Mouse (Mus musculus) retina, postnatal 7 days (tissue): ENCODE data around the gene Rps6ka1.
"Not testable (repeated sequence)": the region's sequence is repeated elsewhere in the genome, so short reads cannot be mapped to it uniquely, and the experiment has no call there.

ENCODE experiments used
- DNase-seq: peaks from one replicate; pipeline ENCODE4 v3.0.0-alpha.2; 2012; ENCODE audit warnings: low read depth, low spot score

Gene Rps6ka1

DNA sequence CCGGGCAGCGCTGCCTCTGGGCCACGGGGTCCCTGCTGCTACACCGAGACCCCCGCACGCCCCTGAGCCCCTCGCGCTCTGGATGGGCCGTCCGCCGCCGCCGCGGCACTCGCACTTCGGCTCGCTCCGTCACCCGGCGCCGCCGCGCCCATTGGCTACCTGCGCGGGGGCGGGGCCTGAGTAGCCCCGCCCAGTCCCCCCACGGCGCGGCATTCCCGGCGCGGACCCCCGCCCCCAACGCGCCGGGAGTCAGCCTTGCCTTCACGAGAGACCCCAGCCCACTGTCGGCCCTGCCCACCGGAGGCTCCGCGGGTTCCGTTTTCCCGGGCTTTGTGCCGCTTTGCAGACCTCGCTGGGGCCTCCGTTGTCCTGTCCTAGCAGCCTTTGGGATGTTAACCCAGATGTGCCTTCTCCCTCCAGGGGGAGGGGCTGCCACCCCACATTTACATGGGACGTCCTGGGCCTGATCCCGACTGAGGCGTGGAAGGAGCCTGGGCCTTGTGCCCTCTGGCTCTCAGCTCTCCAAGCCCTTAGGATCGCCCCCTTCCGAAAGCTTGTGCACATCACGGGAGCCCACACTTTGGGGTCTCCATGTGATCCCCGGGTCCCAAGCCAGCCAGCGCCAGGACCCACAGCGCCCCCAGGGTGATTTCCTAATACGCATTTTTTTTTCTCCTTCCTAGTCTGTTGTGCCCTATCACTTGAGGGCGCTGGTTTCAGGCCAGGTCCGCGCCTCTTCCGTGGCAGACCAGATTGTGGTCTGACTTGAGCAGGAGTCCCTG, at the start of gene Rps6ka1:
Rps6ka1 (minus strand) TSS at position 126 of the 782 bp plus-strand sequence.
- DNase-seq = peak; percentile 68

GRCm38 (mm10) chr4:133931785-133932184, 44.2 kb upstream of the Rps6ka1 start:
- no peak for DNase-seq

- DNase-seq = no peak
These were observed 43.8 kb upstream of the Rps6ka1 start for GRCm38 (mm10) chr4:133931349-133931748.

- DNase-seq = no peak
These were observed 41.7 kb upstream of the Rps6ka1 start for GRCm38 (mm10) chr4:133929278-133929670.

DNA sequence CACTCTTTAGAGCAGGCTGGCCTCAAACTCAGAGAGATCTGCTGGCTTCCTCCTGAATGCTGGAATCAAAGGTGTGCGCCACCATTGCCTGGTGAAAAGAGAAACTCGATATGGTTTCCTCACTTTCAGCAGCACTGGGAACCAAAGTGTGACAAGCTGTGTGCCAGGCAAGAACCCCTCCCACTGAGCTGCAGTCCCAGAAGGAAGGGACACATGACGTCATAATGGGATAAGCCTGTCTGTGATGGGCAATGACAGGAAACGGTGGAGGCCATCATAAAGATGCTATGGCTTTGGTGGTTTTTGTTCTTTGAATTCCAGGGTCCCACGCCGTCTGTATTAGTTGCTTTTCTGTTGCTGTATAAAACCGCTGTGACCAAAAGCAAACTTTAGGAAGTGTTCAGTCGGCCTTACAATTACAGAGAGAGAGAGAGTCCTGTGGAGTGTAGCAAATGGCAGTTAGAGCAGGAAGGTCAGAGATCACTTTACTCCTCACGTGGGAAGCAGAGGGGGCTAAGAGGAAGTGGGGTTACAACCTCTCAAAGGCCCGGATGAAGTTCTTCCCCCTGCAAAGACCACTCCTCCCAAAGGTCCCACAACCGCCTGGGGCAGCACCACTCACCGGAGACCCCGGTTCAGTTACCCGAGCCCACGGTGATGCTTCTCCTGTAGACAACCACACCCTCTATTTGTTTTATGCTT, 41.1 kb upstream of the Rps6ka1 start:
- no peak for DNase-seq

DNA sequence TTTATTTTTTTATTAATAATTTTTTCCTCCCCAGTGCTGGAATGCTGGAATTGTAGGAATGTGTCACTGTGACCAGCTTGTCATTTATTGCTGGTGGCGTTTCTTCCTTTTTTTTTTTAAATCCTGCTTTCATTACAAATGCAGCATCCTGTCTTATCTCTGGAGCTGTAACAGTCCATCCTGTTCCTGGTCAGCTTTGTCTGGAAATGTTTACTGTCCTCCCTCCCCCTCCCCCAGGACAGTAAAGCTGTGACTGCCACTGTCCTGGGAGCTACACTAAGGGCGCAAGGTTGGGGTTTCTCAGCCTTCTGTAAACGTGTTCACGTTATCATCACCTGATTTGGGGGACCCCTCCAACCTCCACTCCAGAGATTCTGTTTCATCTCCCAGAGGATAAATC, 37.6 kb upstream of the Rps6ka1 start:
- DNase-seq = no peak

DNA sequence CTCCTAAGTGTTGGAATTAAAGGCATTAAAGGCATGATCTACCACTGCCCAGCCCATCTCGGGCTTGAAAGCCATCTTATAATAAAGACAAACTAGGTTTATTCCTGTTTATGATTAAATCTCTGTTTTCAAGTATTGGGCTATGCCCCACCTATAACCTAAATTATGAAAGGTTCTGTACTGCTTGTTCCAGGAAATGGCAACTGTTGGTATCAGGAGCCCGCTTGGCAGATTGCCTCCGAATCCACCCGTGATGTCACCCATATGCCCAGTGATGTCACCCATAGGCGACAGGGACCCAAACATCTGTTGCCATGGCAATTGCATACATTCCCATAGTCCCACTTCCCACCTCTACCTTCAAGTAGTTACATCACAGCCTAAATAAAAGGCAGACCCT, 36.1 kb upstream of the Rps6ka1 start:
- DNase-seq = no peak

DNA sequence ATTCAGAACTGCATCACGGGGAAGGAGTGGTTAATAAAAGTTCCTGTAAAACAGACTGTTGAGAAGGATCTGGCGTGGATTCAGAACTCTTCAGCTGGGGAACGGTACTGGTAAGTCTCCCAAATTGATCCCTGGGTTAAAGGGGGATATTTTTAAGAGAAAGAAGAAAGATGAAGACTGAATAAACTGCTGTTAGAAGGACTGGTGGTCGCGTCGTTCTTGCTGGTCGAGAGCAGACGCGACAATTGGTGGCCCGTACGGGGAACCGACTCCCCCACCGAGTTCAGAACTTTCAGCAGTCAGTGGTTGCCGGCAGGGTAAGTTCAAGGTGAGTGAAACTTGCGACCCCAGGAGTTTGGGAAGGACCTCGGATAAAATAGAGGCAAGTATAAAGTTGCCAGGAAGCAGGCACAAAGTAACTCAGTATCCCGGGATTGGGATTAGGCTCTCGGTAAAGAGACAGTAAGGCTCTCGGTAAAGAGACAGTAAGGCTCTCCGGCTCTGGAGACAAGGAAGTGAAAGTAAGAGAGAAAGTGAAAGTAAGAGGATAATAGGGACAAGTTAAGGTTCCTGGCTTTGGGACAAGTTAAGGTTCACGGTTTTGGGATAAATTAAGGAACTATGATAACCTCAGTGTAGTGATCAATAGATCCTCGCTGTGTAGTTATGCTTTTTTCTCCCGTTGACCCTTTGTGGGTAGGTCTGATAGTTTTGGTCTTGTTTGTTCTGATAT, 30.7 kb upstream of the Rps6ka1 start:
- DNase-seq = not testable (repeated sequence)

DNA sequence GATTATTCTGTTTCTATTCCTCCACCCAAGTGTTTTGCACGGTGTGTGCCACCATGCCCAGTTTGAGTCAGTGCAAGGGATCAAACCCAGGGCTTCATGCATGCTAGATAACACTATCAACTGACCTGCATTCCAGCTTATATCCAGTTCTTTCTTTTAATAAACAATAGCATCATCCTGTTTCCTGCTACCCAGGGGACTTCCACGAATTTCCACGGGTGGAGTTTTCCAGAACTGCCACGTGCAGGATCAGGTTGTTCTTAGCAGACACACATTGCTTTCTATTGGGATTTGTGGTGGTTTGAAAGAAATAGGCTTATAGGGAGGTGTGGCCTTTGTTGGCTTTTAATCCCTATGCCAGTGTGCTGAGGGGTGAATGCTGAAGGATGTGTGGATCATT, 24.4 kb upstream of the Rps6ka1 start:
- no peak for DNase-seq

GRCm38 (mm10) chr4:133910236-133911211, 22.9 kb upstream of the Rps6ka1 start:
- peak; percentile 96 for DNase-seq

DNA sequence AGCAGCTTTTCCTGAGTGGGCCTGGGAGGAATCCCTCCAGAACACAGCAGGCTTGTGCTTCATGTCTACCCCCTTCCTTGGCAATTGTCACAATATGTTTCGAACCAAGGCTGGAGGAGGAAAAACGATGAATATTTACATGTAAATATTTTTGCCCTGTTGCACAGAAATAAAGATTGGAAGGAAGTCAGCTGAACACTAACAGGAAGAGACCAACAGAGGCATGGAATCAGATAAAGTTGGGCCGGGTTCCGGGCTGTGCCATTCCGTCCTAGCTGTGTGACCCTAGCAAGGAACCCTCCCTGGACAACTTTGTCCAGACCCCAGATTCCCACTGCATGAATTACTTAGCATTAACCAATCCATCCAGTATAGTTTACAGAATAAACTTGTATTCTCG, 20.5 kb upstream of the Rps6ka1 start:
- DNase-seq = no peak

DNA sequence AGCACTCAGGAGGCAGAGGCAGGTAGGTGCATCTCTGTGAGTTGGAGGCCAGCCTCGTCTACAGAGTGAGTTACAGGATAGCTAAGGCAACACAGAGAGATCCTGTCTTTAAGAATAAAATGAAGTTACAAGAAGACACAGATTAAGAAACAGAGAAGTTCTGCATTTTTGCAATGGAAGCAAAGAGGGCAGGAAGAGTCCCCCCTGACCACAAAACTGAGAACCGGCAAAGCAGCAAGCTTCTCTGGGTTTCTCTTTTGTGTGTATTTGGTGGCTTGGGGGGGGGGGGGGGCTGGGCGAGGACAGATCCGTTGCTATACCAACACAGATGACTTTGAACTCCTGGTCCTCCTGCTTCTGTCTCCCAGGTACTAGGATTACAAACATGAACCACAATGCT, 19.5 kb upstream of the Rps6ka1 start:
- no peak for DNase-seq

- not testable (repeated sequence) for DNase-seq
These were observed 18.7 kb upstream of the Rps6ka1 start for GRCm38 (mm10) chr4:133906336-133906735.

DNA sequence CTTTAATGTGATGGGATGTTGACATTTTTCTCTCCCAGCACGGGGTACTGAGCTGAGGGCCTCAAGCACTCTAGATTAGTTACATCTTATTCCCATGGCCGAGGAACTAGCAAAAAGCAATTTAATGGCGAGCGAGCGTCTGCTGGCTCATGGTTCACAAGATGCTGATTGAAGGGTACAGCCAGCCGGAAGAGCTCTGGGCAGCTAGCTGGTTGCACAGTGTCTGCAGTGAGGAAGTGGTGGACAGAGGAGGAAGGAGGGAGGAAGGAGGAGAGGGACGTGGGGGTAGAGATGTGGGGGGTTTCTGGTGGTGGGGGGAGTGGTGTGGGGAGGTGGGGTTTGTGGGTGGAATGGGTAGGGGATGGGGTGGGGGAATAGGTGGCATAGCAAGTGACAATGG, 17.6 kb upstream of the Rps6ka1 start:
- no peak for DNase-seq

- no peak for DNase-seq
These were observed 16.7 kb upstream of the Rps6ka1 start for GRCm38 (mm10) chr4:133904326-133904725.

GRCm38 (mm10) chr4:133903372-133903771, 15.8 kb upstream of the Rps6ka1 start:
- DNase-seq = no peak

GRCm38 (mm10) chr4:133902510-133902909, 14.9 kb upstream of the Rps6ka1 start:
- no peak for DNase-seq

GRCm38 (mm10) chr4:133900887-133901286, 13.3 kb upstream of the Rps6ka1 start:
- DNase-seq = no peak

DNA sequence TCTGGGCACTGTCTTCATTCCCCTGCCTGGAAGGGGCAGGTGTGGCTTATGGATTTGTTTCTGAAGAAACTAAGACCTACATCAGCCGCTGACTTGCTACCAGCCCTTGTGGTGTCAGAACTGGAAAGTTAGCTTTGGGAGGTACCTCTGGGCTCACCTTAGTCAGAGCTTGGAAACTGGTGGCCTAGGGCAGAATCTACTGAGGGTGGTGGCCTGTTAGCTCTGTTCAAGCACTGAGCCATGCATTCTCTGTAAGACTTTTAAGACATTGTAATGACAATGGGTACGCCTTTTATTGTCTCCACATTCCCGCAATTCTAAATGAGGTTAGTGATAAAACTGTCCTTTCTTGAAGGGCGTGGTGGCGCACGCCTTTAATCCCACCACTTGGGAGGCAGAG, 12.8 kb upstream of the Rps6ka1 start:
- no peak for DNase-seq

GRCm38 (mm10) chr4:133899241-133899800, 11.7 kb upstream of the Rps6ka1 start:
- DNase-seq = no peak

- no peak for DNase-seq
These were observed 10.6 kb upstream of the Rps6ka1 start for GRCm38 (mm10) chr4:133898151-133898550.
